Mouse (Mus musculus) liver, embryonic 16.5 days (tissue): Measurements from ENCODE around the gene Colca2. TPM values are rescaled to one million over a fixed set of nuclear protein-coding genes. Genes with fewer than 3 reads are reported as not detected.

ENCODE experiments used
- ATAC-seq: fragments of 200-750 bp; cut with Nextera tagmentation; 2 replicates; pipeline ENCODE4 v1.8.0; 2017; ENCODE audit warnings: low read depth, mild to moderate bottlenecking, moderate number of reproducible peaks, moderate library complexity
- H3K27ac ChIP-seq: fragments of 300-500 bp; sonication (generic); 2 replicates; pipeline ENCODE4 v1.5.1; 2014; ENCODE audit warnings: mild to moderate bottlenecking, low read length
- H3K27me3 ChIP-seq: fragments of 300-500 bp; sonication (generic); 2 replicates; pipeline ENCODE4 v1.6.1; 2014; ENCODE audit warnings: low read depth, low read length, mixed read lengths; ENCODE audit not compliant: control insufficient read depth, insufficient read depth
- H3K36me3 ChIP-seq: fragments of 300-500 bp; sonication (generic); 2 replicates; pipeline ENCODE4 v1.6.1; 2014; ENCODE audit warnings: mild to moderate bottlenecking; ENCODE audit not compliant: control insufficient read depth, insufficient read depth
- H3K4me1 ChIP-seq: fragments of 300-500 bp; sonication (generic); 2 replicates; pipeline ENCODE4 v1.6.1; 2014; ENCODE audit warnings: low read depth, low read length, mixed read lengths; ENCODE audit not compliant: control insufficient read depth
- H3K4me2 ChIP-seq: fragments of 300-500 bp; sonication (generic); 2 replicates; pipeline ENCODE4 v1.6.1; 2014; ENCODE audit warnings: low read depth, low read length, mixed read lengths
- H3K4me3 ChIP-seq: fragments of 300-500 bp; sonication (generic); 2 replicates; pipeline ENCODE4 v1.5.1; 2014; ENCODE audit warnings: low read depth, mild to moderate bottlenecking, low read length
- H3K9ac ChIP-seq: fragments of 300-500 bp; sonication (generic); 2 replicates; pipeline ENCODE4 v1.6.1; 2014; ENCODE audit warnings: low read depth, low read length
- H3K9me3 ChIP-seq: fragments of 300-500 bp; sonication (generic); replicated peaks from 2 replicates; pipeline ENCODE4 v1.6.1; 2016; ENCODE audit warnings: low read length; ENCODE audit not compliant: control insufficient read depth
- WGBS: fragments of 180-500 bp; shearing (Covaris S2); extraction: QIAGEN DNeasy Blood & Tissue Kit; methylation state at CpG from one replicate; pipeline ENCODE4 v1.1.7; 2014; ENCODE audit not compliant: insufficient replicate concordance; 5-methylcytosine and 5-hydroxymethylcytosine counted together
- polyA plus RNA-seq: library from polyadenylated mRNA; unstranded; fragments of >200 nt; fragmentation: Nextera tagmentation; extraction: Ambion mirVana; gene quantifications from 2 replicates; pipeline ENCODE4 v1.2.1, GENCODE M21; 2015

Colca2 gene
- polyA plus RNA-seq, 1 experiment from 2014 or later: 0.24 TPM

- Histone ChIP-seq H3K36me3 (no peaks in the 10 kb centered on the region), H3K9ac (no peak overlapping the region), H3K4me1 (peaks cover 5% of the 10 kb centered on the region), H3K27ac (no peak overlapping the region), H3K4me3 (no peak overlapping the region), H3K27me3 (no peaks in the 10 kb centered on the region), H3K4me2 (peak overlapping the region; percentile 17; the same call in 1 of the 2 replicates), H3K9me3 (no peaks in the 10 kb centered on the region)
- 49% methylated on average over 18 of the region's 18 CpGs for WGBS
- ATAC-seq: no peak
Measured at GRCm38 (mm10) chr9:51312554-51313317, 34.4 kb upstream of the Colca2 start.

DNA sequence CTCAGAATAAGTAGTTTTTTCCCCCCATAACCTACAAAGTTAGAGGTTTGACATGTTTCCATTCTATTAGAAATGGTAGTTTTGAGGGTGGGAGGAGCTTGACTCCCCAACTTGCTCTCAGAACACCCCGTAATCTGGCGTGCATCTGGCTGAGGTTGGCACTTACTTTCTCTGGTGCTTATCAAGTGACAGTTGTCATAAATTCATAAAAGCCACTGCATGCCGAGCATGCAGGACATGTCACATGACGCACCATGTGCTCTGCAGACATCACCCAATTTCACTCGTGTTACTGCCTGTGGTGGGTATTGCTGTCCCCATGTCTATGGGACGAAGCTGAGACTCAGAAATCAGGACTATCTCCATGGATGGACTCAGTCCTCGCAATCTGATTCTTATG, 32.1 kb upstream of the Colca2 start:
- Histone ChIP-seq H3K27ac (no peak overlapping the region), H3K9ac (no peak overlapping the region), H3K27me3 (no peaks in the 10 kb centered on the region), H3K36me3 (no peaks in the 10 kb centered on the region), H3K4me1 (peaks cover 2% of the 10 kb centered on the region), H3K4me2 (no peak overlapping the region), H3K9me3 (no peaks in the 10 kb centered on the region), H3K4me3 (no peak overlapping the region)
- WGBS: 35% methylated on average over 7 of the region's 7 CpGs
- no peak for ATAC-seq

DNA sequence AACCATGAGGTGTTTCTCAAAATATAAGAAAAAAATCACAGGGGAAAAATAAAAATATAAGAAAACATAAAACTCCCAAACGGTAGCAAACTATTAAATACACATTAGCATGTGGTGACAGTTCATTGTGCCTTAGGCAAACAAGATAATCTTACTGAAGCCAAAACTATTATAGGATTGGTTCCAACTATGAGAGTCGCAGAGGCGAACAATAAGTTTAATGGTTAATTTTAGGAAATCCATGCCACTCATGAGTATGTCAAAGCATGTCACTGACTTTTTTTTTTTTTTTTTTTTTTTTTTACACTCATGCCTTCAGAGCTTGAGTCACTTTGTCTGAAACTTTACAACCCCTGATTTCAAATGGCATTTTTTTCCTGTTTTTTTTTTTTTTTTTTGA, 28.0 kb upstream of the Colca2 start:
- Histone ChIP-seq H3K4me2 (no peak overlapping the region), H3K9me3 (no peaks in the 10 kb centered on the region), H3K4me1 (no peaks in the 10 kb centered on the region), H3K4me3 (no peak overlapping the region), H3K27me3 (no peaks in the 10 kb centered on the region), H3K27ac (no peak overlapping the region), H3K36me3 (no peaks in the 10 kb centered on the region), H3K9ac (no peak overlapping the region)
- 78% methylated on average over 3 of the region's 3 CpGs for WGBS
- no peak for ATAC-seq

- Histone ChIP-seq H3K9ac (no peak overlapping the region), H3K4me3 (no peak overlapping the region), H3K36me3 (no peaks in the 10 kb centered on the region), H3K9me3 (no peaks in the 10 kb centered on the region), H3K4me1 (no peaks in the 10 kb centered on the region), H3K4me2 (no peak overlapping the region), H3K27me3 (no peaks in the 10 kb centered on the region), H3K27ac (no peak overlapping the region)
- 61% methylated on average over 3 of the region's 3 CpGs for WGBS
- ATAC-seq: no peak
Measured at GRCm38 (mm10) chr9:51305146-51305545, 26.8 kb upstream of the Colca2 start.

- WGBS: 34% methylated on average over 5 of the region's 5 CpGs
- no peak for ATAC-seq
- no peaks in the 10 kb centered on the region for H3K27me3 ChIP-seq
Measured at GRCm38 (mm10) chr9:51303980-51304379, 25.6 kb upstream of the Colca2 start.

DNA sequence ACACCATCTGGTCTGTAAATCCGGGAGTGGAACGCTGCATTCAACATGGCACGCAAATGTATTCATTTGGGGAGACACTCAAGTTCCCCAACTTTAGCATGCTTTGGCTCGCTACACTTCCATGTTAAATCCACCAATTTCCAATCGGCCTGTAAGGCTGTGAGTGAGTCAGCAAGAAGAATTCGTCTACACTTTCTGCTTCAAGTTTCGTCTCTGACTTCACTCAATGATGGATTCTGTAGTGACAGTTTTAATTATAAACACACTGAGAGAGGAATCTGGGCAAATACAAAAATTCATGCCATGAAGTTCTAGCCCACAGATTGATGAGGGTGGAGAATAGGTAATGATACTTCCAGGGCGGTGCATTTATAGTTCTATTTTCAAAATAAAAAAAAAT, 15.2 kb upstream of the Colca2 start:
- no peak overlapping the region for H3K9ac ChIP-seq
- H3K9me3 ChIP-seq: no peaks in the 10 kb centered on the region
- no peak overlapping the region for H3K27ac ChIP-seq
- no peak overlapping the region for H3K4me3 ChIP-seq
- no peaks in the 10 kb centered on the region for H3K27me3 ChIP-seq
- 62% methylated on average over 8 of the region's 8 CpGs for WGBS
- H3K4me1 ChIP-seq: no peaks in the 10 kb centered on the region
- ATAC-seq: no peak
- H3K36me3 ChIP-seq: no peaks in the 10 kb centered on the region
- no peak overlapping the region for H3K4me2 ChIP-seq

More at GRCm38 (mm10) chr9:51303980-51304379, 25.6 kb upstream of the Colca2 start:
- Histone ChIP-seq H3K9me3 (no peaks in the 10 kb centered on the region), H3K27ac (no peak overlapping the region), H3K4me1 (no peaks in the 10 kb centered on the region), H3K4me2 (no peak overlapping the region), H3K36me3 (no peaks in the 10 kb centered on the region), H3K4me3 (no peak overlapping the region), H3K9ac (no peak overlapping the region)

DNA sequence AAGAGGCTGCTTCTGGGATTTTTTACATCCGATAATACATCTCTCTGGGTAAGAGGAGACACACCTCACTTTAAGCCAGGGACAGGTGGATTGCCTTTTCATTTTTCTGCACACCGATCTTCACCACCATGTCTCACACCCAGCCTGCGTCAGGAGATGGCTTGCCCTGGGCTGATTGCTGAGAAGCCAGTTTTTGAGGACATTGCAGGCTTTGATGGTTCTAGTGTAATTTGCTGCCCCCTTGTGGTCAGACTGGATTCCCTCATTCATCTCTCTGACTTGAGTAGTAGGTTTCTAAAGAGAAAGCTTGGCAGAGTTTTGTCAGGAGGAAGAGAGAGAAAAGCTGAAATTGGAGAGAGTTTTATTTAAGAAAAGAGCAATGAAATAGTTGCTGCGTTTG, 14.3 kb upstream of the Colca2 start:
- no peaks in the 10 kb centered on the region for H3K9me3 ChIP-seq
- no peak for ATAC-seq
- H3K36me3 ChIP-seq: no peaks in the 10 kb centered on the region
- H3K4me1 ChIP-seq: no peaks in the 10 kb centered on the region
- no peak overlapping the region for H3K27ac ChIP-seq
- H3K27me3 ChIP-seq: no peaks in the 10 kb centered on the region
- H3K9ac ChIP-seq: no peak overlapping the region
- no peak overlapping the region for H3K4me3 ChIP-seq
- no peak overlapping the region for H3K4me2 ChIP-seq
- 27% methylated on average over 4 of the region's 4 CpGs for WGBS

DNA sequence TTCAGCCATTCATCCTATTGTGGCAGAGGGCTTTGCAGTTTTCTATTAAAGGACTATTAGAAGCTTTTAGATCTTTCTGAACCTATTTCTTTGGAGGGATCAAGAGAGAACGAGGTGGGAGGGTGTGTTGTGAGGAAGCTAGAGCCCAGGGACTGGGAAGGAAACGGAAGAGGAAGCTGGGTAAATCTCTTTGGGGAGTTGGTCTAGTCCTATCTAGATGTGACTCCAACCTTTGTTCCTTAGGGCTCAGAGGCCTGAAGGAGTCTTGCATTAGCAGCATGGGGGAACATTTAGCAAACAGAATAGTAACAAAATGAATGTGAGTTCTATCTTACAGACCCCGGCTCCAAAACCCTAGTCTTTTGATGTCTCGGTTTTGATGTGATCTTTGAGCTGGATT, 12.6 kb upstream of the Colca2 start:
- no peaks in the 10 kb centered on the region for H3K27me3 ChIP-seq
- H3K9ac ChIP-seq: no peak overlapping the region
- no peaks in the 10 kb centered on the region for H3K4me1 ChIP-seq
- H3K36me3 ChIP-seq: no peaks in the 10 kb centered on the region
- 36% methylated on average over 4 of the region's 4 CpGs for WGBS
- H3K9me3 ChIP-seq: no peaks in the 10 kb centered on the region
- H3K4me2 ChIP-seq: no peak overlapping the region
- H3K4me3 ChIP-seq: no peak overlapping the region
- H3K27ac ChIP-seq: no peak overlapping the region
- no peak for ATAC-seq

DNA sequence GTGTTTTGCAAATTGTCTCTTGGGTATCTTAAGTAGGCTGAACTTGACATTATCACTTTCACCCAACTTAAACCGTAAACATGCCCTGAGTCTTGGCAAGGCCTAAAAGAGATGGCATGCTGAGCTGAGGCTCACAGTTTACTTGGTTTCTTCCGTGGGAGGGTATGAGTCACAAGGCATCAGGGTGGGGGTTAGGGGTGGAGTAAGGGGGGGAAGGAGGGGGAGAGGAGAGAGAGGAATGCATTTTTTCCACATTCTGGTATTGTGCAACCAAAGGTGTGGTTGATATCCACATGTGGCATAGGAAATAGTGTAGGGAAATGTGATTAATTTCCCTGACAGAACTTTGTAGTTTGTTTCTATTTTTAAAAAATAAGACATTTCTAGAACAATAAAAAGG, 7.7 kb upstream of the Colca2 start:
- Histone ChIP-seq H3K36me3 (no peaks in the 10 kb centered on the region), H3K27me3 (no peaks in the 10 kb centered on the region), H3K4me1 (no peaks in the 10 kb centered on the region), H3K4me2 (no peak overlapping the region), H3K9me3 (no peaks in the 10 kb centered on the region), H3K9ac (no peak overlapping the region), H3K27ac (no peak overlapping the region), H3K4me3 (no peak overlapping the region)
- ATAC-seq: no peak
- WGBS: 37% methylated on average over 2 of the region's 2 CpGs
